Mouse (Mus musculus): ENCODE results near the gene Hcfc1r1. TPM values are rescaled to one million over a fixed set of nuclear protein-coding genes. Genes with fewer than 3 reads are reported as not detected.

The Hcfc1r1 gene
- polyA plus RNA-seq (2015; fragmentation: Nextera tagmentation; extraction: Ambion mirVana), result 129 and 137 TPM in 2 replicates

DNA sequence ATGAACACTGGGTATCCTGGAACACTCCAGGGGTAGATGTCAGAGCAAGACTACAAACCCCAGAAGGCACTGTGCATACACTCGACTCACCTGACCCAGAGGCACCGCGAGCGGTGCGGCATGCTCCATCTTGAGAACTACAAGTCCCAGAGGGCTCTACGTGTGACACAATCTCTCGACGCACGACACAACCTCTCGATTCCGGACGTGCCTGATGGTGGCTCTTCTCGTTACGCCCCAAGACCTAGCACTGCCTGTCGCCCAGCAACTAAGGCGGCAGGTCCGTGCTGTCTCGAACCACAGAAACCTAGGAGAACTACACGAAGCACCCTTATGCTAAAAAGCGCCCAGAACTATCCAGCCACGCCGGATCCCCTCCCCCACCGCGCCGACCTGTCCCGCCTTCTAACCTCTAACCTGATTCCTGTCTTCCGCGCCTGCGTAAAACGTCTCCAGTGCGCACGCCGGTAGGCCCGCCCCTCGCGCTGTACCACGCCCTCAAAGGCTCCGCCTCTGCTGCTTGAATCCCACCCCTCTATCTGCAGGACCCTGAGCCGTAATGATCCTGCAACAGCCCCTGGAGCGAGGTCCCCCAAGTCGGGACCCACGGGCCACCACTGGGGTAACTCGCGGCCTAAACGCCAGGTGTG, at the start of gene Hcfc1r1, which contains the start of gene Thoc6:
Hcfc1r1 (plus strand) TSS at position 173 of the 650 bp plus-strand sequence.
Thoc6 (minus strand) TSS at position 459 of the 650 bp plus-strand sequence.
- WGBS, result under 1% methylated on average over 45 of the region's 45 CpGs
- Histone ChIP-seq H3K36me3 (ENCODE audit: control insufficient read depth, insufficient read depth, low read length) (peaks cover 5% of the 10 kb centered on the region; the same call in 1 of the 2 replicates), H3K27ac (ENCODE audit: low read length) (peak within 1 kb of the TSS; percentile 87), H3K4me1 (ENCODE audit: control insufficient read depth, insufficient read depth, low read length) (peaks cover 35% of the 10 kb centered on the region), H3K4me3 (ENCODE audit: low read depth, low read length) (peak within 1 kb of the TSS; percentile 67), H3K9ac (ENCODE audit: low read depth, low read length) (peak within 1 kb of the TSS; percentile 80), H3K4me2 (ENCODE audit: low read length) (peak within 1 kb of the TSS; percentile 59), H3K27me3 (ENCODE audit: control insufficient read depth, insufficient read depth, low read depth, low read length) (peaks cover 11% of the 10 kb centered on the region), H3K9me3 (replicated peaks; ENCODE audit: control insufficient read depth, low read length, poor library complexity, severe bottlenecking) (no peaks in the 10 kb centered on the region)
- peak; percentile 96 for ATAC-seq

DNA sequence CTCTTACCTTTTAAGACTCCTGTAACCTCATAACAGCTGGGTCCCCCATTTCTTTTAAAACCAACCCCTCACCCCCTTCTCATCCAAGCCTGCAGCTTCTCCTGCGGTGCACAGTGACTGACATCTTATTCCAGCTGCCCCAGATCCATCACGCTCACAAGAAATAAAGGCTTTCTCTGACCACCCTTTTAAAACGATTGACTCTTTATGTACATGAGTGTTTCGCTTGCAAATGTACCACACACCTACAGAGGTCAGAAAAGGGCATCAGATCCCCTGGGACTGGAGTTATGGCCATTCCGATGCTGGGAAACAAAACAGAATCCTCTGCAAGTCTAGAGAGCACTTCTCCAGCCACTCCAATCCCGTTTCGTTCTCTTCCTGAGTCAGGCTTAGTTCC, 45.6 kb upstream of the Hcfc1r1 start:
- Histone ChIP-seq H3K4me1 (ENCODE audit: control insufficient read depth, insufficient read depth, low read length) (0 out of 2 replicates have a peak, but pooled peaks cover 5% of the 10 kb centered on the region), H3K9ac (ENCODE audit: low read depth, low read length) (no peak overlapping the region), H3K4me3 (ENCODE audit: low read depth, low read length) (no peak overlapping the region), H3K27ac (ENCODE audit: low read length) (no peak overlapping the region), H3K27me3 (ENCODE audit: control insufficient read depth, insufficient read depth, low read depth, low read length) (no peaks in the 10 kb centered on the region; the same call in 1 of the 2 replicates), H3K36me3 (ENCODE audit: control insufficient read depth, insufficient read depth, low read length) (no peaks in the 10 kb centered on the region), H3K9me3 (replicated peaks; ENCODE audit: control insufficient read depth, low read length, poor library complexity, severe bottlenecking) (no peaks in the 10 kb centered on the region), H3K4me2 (ENCODE audit: low read length) (no peak overlapping the region)
- no peak for ATAC-seq
- WGBS, result 31% methylated on average over 7 of the region's 7 CpGs

DNA sequence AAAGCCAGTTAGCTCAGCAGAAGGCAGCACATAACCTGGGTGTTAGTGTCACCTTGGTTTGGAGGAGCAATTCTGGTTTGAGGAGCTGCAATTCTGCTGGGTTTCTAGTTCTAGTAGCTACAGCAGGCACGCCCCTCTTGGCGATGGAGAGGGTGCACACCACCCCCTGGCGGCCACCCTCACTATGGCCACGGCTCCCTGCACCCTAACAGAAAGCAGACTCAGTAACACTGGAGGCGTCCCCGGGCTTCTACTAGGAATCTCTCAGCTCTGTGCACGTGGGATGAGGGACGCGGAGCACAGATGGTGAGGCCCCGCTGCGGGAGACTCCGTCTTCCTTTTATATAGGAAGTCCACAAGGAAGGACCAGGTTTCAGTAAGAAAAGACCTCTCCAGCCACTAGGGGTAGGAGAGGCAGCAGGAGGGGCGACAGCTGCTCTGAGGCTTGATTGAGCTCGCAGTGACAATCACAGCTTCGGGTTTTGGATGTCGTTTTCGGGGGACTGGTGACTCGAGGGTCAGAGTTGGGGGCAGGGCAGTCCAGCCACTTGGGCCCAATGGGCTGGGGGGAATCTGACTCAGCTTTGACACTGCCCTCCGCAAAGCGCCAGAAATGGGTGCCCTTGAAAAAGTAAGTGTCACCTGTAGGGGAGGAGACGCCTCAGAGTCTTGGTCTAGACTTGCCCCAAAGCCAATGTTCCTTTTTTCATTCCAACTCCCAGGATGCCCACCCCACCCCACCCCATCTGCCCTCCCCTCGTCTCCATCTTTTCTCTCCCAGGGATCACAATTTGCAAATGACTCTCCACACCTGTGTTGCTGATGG, 43.0 kb upstream of the Hcfc1r1 start:
- peak overlapping the region; percentile 47 for H3K4me2 ChIP-seq (ENCODE audit: low read length)
- 16% methylated on average over 22 of the region's 22 CpGs for WGBS
- H3K9ac ChIP-seq (ENCODE audit: low read depth, low read length), result peak overlapping the region; percentile 43; the same call in 1 of the 2 replicates
- ATAC-seq, result peak; percentile 90
- no peak overlapping the region for H3K27ac ChIP-seq (ENCODE audit: low read length)
- H3K27me3 ChIP-seq (ENCODE audit: control insufficient read depth, insufficient read depth, low read depth, low read length), result no peaks in the 10 kb centered on the region; the same call in 1 of the 2 replicates
- H3K36me3 ChIP-seq (ENCODE audit: control insufficient read depth, insufficient read depth, low read length), result no peaks in the 10 kb centered on the region
- H3K9me3 ChIP-seq (replicated peaks; ENCODE audit: control insufficient read depth, low read length, poor library complexity, severe bottlenecking), result no peaks in the 10 kb centered on the region
- H3K4me3 ChIP-seq (ENCODE audit: low read depth, low read length), result no peak overlapping the region
- 0 out of 2 replicates have a peak, but pooled peaks cover 5% of the 10 kb centered on the region for H3K4me1 ChIP-seq (ENCODE audit: control insufficient read depth, insufficient read depth, low read length)

DNA sequence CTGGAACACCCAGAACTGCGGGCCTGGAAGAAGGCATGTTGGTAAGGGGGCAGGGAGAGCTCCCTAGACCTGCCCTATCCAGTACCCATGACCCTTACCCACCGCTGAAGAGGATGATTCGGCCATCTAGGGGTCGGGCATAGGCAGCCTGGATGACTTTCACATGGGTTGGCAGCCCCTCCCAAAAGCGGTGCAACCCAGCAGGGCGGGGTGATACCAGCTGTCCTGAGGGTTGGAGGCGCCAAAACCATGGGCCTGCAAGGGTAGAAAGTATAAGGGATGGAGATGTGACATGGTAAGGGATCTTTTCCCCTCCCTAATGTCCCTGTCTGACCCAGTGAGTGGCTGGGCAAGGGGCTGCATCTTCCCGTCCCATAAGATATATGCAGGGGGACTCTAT, 42.2 kb upstream of the Hcfc1r1 start:
- Histone ChIP-seq H3K36me3 (ENCODE audit: control insufficient read depth, insufficient read depth, low read length) (no peaks in the 10 kb centered on the region), H3K4me2 (ENCODE audit: low read length) (no peak overlapping the region), H3K4me3 (ENCODE audit: low read depth, low read length) (no peak overlapping the region), H3K9me3 (replicated peaks; ENCODE audit: control insufficient read depth, low read length, poor library complexity, severe bottlenecking) (no peaks in the 10 kb centered on the region), H3K4me1 (ENCODE audit: control insufficient read depth, insufficient read depth, low read length) (0 out of 2 replicates have a peak, but pooled peaks cover 5% of the 10 kb centered on the region), H3K9ac (ENCODE audit: low read depth, low read length) (no peak overlapping the region), H3K27ac (ENCODE audit: low read length) (no peak overlapping the region), H3K27me3 (ENCODE audit: control insufficient read depth, insufficient read depth, low read depth, low read length) (no peaks in the 10 kb centered on the region; the same call in 1 of the 2 replicates)
- ATAC-seq, result no peak
- WGBS, result 86% methylated on average over 8 of the region's 8 CpGs

DNA sequence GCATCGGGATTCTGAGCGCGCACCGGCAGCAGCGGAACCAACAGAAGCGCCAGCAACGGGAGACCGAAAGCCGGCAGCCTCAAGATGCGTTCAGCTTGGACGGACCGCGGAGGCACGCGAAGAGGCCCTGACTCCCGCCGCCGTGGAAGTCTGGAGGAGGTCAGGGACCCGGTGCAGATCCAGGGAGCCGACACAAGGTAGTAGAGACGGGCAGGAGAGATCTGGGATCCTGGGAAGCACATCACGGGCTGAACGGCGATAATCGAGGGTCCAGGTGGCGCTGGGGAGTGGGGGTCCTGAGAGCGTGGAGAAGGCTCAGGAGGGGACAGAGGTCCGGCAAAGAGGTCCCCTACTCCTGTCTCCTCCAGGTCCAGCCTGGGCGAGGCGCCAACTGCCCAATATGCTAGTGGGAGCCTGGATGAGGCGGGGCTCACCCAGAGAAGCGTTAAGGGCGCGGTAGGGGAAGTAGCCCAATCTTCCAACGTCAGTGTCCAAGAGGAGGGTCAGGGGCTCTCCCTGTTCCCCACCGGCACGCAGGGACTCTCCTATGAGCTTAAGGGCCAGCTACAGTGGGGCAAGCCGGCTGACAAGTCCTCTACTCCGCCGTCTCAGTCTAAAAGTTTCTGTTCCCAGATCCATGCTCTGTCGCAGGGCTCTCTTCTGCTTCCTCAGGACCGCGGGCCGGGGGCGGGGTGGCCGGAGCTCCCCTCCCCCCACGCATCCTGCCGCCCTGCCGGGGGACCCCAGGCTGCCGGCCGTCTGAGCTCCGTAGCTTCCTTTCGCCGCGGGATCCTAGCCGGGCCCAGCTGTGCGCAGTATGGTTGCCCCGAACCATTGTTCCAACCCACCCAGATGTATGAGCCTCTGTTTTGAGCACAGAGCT, 28.5 kb upstream of the Hcfc1r1 start, which contains the start of gene Mmp25:
Mmp25 (minus strand) TSS at position 665 of the 883 bp plus-strand sequence.
- Histone ChIP-seq H3K27me3 (ENCODE audit: control insufficient read depth, insufficient read depth, low read depth, low read length) (peaks cover 22% of the 10 kb centered on the region), H3K4me3 (ENCODE audit: low read depth, low read length) (peak within 1 kb of the TSS; percentile 42), H3K9me3 (replicated peaks; ENCODE audit: control insufficient read depth, low read length, poor library complexity, severe bottlenecking) (no peaks in the 10 kb centered on the region), H3K4me2 (ENCODE audit: low read length) (peak within 1 kb of the TSS; percentile 69), H3K9ac (ENCODE audit: low read depth, low read length) (peak within 1 kb of the TSS; percentile 53), H3K36me3 (ENCODE audit: control insufficient read depth, insufficient read depth, low read length) (no peaks in the 10 kb centered on the region), H3K4me1 (ENCODE audit: control insufficient read depth, insufficient read depth, low read length) (peaks cover 6% of the 10 kb centered on the region), H3K27ac (ENCODE audit: low read length) (no peak within 1 kb of the TSS)
- WGBS, result under 1% methylated on average over 58 of the region's 58 CpGs
- no peak for ATAC-seq

DNA sequence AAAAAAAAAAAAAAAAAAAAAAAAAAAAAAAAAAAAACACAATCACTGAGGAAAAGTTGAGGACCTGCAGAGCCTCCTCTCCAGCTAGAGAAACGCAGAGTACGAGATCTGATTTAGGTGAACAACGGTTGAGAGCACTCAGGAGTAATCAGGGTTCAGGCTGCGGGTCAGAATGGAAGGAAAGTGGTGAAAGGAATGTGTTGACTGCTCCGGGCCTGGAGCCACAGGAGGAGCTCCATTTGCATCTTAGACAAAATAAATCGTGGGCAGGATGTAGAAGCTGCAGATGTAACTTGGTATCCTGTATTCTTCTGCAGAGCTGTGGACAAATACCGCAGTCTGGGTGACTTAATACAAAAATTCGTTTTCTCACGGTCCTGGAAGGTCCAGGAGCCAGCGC, 27.5 kb upstream of the Hcfc1r1 start:
- 31% methylated on average over 10 of the region's 10 CpGs for WGBS
- H3K4me3 ChIP-seq (ENCODE audit: low read depth, low read length), result no peak overlapping the region

DNA sequence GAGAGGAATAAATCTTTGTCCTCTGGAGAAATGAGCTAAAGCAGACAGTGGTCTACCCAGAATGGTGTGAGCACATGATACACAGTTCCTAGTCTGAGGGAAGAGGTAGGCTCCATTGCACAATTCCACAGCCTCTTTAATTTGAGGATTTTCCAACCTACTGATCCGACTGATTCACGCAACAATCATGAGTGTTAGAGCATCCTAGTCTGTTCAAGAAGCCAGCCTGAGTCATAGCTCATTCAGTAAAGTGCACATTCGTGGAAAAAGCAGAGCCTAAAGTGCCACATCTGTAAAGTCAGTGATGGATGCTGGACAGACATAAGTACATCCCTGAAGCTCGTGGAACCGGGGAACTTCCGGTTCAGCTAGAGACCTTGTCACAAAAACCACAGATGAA, 22.0 kb upstream of the Hcfc1r1 start:
- Histone ChIP-seq H3K9me3 (replicated peaks; ENCODE audit: control insufficient read depth, low read length, poor library complexity, severe bottlenecking) (no peaks in the 10 kb centered on the region), H3K27ac (ENCODE audit: low read length) (no peak overlapping the region), H3K27me3 (ENCODE audit: control insufficient read depth, insufficient read depth, low read depth, low read length) (peaks cover 3% of the 10 kb centered on the region; the same call in 1 of the 2 replicates), H3K4me3 (ENCODE audit: low read depth, low read length) (no peak overlapping the region), H3K4me1 (ENCODE audit: control insufficient read depth, insufficient read depth, low read length) (no peaks in the 10 kb centered on the region), H3K36me3 (ENCODE audit: control insufficient read depth, insufficient read depth, low read length) (no peaks in the 10 kb centered on the region), H3K4me2 (ENCODE audit: low read length) (no peak overlapping the region), H3K9ac (ENCODE audit: low read depth, low read length) (no peak overlapping the region)
- 83% methylated on average over 6 of the region's 6 CpGs for WGBS
- no peak for ATAC-seq

More for the DNA sequence above, 27.5 kb upstream of the Hcfc1r1 start:
- Histone ChIP-seq H3K9ac (ENCODE audit: low read depth, low read length) (no peak overlapping the region), H3K27me3 (ENCODE audit: control insufficient read depth, insufficient read depth, low read depth, low read length) (peaks cover 22% of the 10 kb centered on the region), H3K27ac (ENCODE audit: low read length) (no peak overlapping the region), H3K36me3 (ENCODE audit: control insufficient read depth, insufficient read depth, low read length) (no peaks in the 10 kb centered on the region), H3K4me1 (ENCODE audit: control insufficient read depth, insufficient read depth, low read length) (peaks cover 6% of the 10 kb centered on the region), H3K4me2 (ENCODE audit: low read length) (no peak overlapping the region), H3K9me3 (replicated peaks; ENCODE audit: control insufficient read depth, low read length, poor library complexity, severe bottlenecking) (no peaks in the 10 kb centered on the region)
- ATAC-seq, result no peak

DNA sequence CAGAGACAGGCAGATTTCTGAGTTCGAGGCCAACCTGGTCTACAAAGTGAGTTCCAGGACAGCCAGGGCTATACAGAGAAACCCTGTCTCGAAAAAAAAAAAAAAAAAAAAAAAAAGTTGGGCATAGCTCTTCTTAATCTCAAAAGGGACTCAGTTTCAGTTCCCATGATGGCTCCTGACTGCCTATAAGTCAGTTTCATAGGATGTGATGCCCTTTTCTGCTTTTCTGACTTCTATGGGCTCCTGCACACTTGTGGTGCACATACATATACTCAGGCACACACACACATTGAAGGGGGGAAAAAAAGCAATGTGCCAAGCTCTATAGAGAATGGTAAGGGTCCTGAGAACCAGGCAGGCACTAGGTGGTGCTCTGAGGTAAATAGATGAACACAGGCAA, 20.1 kb upstream of the Hcfc1r1 start:
- no peak for ATAC-seq
- no peaks in the 10 kb centered on the region for H3K36me3 ChIP-seq (ENCODE audit: control insufficient read depth, insufficient read depth, low read length)
- no peak overlapping the region for H3K27ac ChIP-seq (ENCODE audit: low read length)
- H3K4me3 ChIP-seq (ENCODE audit: low read depth, low read length), result no peak overlapping the region
- H3K4me2 ChIP-seq (ENCODE audit: low read length), result no peak overlapping the region
- no peaks in the 10 kb centered on the region for H3K4me1 ChIP-seq (ENCODE audit: control insufficient read depth, insufficient read depth, low read length)
- 0 out of 2 replicates have a peak, but pooled peaks cover 3% of the 10 kb centered on the region for H3K27me3 ChIP-seq (ENCODE audit: control insufficient read depth, insufficient read depth, low read depth, low read length)
- H3K9me3 ChIP-seq (replicated peaks; ENCODE audit: control insufficient read depth, low read length, poor library complexity, severe bottlenecking), result no peaks in the 10 kb centered on the region
- H3K9ac ChIP-seq (ENCODE audit: low read depth, low read length), result no peak overlapping the region
- 81% methylated on average over 2 of the region's 2 CpGs for WGBS
